Mouse (Mus musculus) erythroblast, embryonic 14.5 days (primary cell): ENCODE results near the gene Rap1b.

Source experiments
- GATA1 ChIP-seq: IDR thresholded peaks from 2 replicates; pipeline ENCODE4 v1.6.1; 2012; ENCODE audit warnings: low read length, inconsistent platforms, mixed read lengths
- TAL1 ChIP-seq: IDR thresholded peaks from 3 replicates; pipeline ENCODE4 v1.6.1; 2012; ENCODE audit warnings: low read length, inconsistent platforms, mixed read lengths

GRCm38 (mm10) chr10:117841765-117842164, 4.1 kb downstream of the Rap1b start:
- TF ChIP-seq TAL1 (no peak), GATA1 (no peak)
